Mouse (Mus musculus) adrenal gland, postnatal 36 days (tissue): ENCODE measurements around the gene Nr1h2. TPM values are rescaled to one million over a fixed set of nuclear protein-coding genes. Genes with fewer than 3 reads are reported as not detected.

ENCODE experiments used
- DNase-seq, 2 experiments: peaks; one replicate each; pipeline ENCODE4 v3.0.0; 2021; ENCODE audit warnings: mixed read lengths in 1 of 2
- total RNA-seq, 2 experiments: library from RNA; stranded (reverse); gene quantifications; 2 replicates each; pipeline ENCODE4 v1.2.3; 2021

Nr1h2 gene
- total RNA-seq, 2 experiments from 2014 or later = 98.5 to 113 TPM

- DNase-seq = no peak
Observed at GRCm38 (mm10) chr7:44585606-44586005, 31.9 kb upstream of the Nr1h2 start.

GRCm38 (mm10) chr7:44584921-44585320 is 31.2 kb upstream of the Nr1h2 start:
- no peak for DNase-seq

- DNase-seq = no peak
Observed at GRCm38 (mm10) chr7:44584265-44584804, 30.6 kb upstream of the Nr1h2 start.

- DNase-seq = no peak
Observed at GRCm38 (mm10) chr7:44583146-44583545, 29.4 kb upstream of the Nr1h2 start.

GRCm38 (mm10) chr7:44582709-44583108 is 29.0 kb upstream of the Nr1h2 start:
- DNase-seq = no peak

GRCm38 (mm10) chr7:44581637-44582036 is 27.9 kb upstream of the Nr1h2 start:
- no peak for DNase-seq

GRCm38 (mm10) chr7:44576333-44576844 is 22.6 kb upstream of the Nr1h2 start:
- DNase-seq = no peak

- no peak for DNase-seq
Observed at GRCm38 (mm10) chr7:44572956-44573484, 19.3 kb upstream of the Nr1h2 start.

GRCm38 (mm10) chr7:44572213-44572701 is 18.5 kb upstream of the Nr1h2 start, which contains the start of gene Napsa:
TSS of gene Napsa (plus strand) at chr7:44572380.
- no peak for DNase-seq

- DNase-seq = no peak
Observed at GRCm38 (mm10) chr7:44571811-44572210, 18.1 kb upstream of the Nr1h2 start.

GRCm38 (mm10) chr7:44570989-44571388 is 17.2 kb upstream of the Nr1h2 start:
- no peak for DNase-seq

- no peak for DNase-seq
Observed at GRCm38 (mm10) chr7:44568803-44569202, 15.1 kb upstream of the Nr1h2 start.

GRCm38 (mm10) chr7:44565414-44565813 is 11.7 kb upstream of the Nr1h2 start:
- DNase-seq = no peak

- DNase-seq = no peak
Observed at GRCm38 (mm10) chr7:44564486-44564885, 10.7 kb upstream of the Nr1h2 start.

GRCm38 (mm10) chr7:44563284-44563683 is 9.5 kb upstream of the Nr1h2 start:
- DNase-seq = no peak

GRCm38 (mm10) chr7:44560435-44561400 is 7.0 kb upstream of the Nr1h2 start:
- peak; percentile 77 to 82 for DNase-seq

GRCm38 (mm10) chr7:44557629-44558028 is 3.9 kb upstream of the Nr1h2 start:
- DNase-seq = no peak

GRCm38 (mm10) chr7:44553196-44553764 is 471 bp downstream of the Nr1h2 start:
- peak; percentile 84 to 92 for DNase-seq

GRCm38 (mm10) chr7:44552141-44552908 is 1.4 kb downstream of the Nr1h2 start:
- no peak for DNase-seq

GRCm38 (mm10) chr7:44551731-44552130 is 2.0 kb downstream of the Nr1h2 start:
- DNase-seq = no peak

- no peak for DNase-seq
Observed at GRCm38 (mm10) chr7:44551301-44551700, 2.5 kb downstream of the Nr1h2 start.

GRCm38 (mm10) chr7:44550409-44550678 is 3.4 kb downstream of the Nr1h2 start:
- DNase-seq = no peak
